Mouse (Mus musculus) erythroblast, embryonic 14.5 days (primary cell): ENCODE results near the gene Arpin. TPM values are rescaled to one million over a fixed set of nuclear protein-coding genes. Genes with fewer than 3 reads are reported as not detected.

Experiments
- H3K27me3 ChIP-seq: 2 replicates; pipeline ENCODE4 v1.6.1; 2012; ENCODE audit warnings: inconsistent platforms; ENCODE audit not compliant: control insufficient read depth
- H3K36me3 ChIP-seq: 2 replicates; pipeline ENCODE4 v1.6.1; 2012; ENCODE audit warnings: mild to moderate bottlenecking, inconsistent platforms; ENCODE audit not compliant: control insufficient read depth
- H3K4me1 ChIP-seq: 2 replicates; pipeline ENCODE4 v1.6.1; 2012; ENCODE audit warnings: inconsistent platforms; ENCODE audit not compliant: control insufficient read depth
- H3K4me3 ChIP-seq: replicated peaks from 2 replicates; pipeline ENCODE3; 2012; ENCODE audit warnings: moderate library complexity, mild to moderate bottlenecking, inconsistent platforms
- H3K9me3 ChIP-seq: 2 replicates; pipeline ENCODE4 v1.6.1; 2012; ENCODE audit warnings: low read length, inconsistent platforms, mixed read lengths; ENCODE audit not compliant: control insufficient read depth
- GATA1 ChIP-seq: IDR thresholded peaks from 2 replicates; pipeline ENCODE4 v1.6.1; 2012; ENCODE audit warnings: low read length, inconsistent platforms, mixed read lengths
- TAL1 ChIP-seq: IDR thresholded peaks from 3 replicates; pipeline ENCODE4 v1.6.1; 2012; ENCODE audit warnings: low read length, inconsistent platforms, mixed read lengths
- polyA plus RNA-seq: library from polyadenylated mRNA; stranded (reverse); fragments of >175 nt; gene quantifications from 2 replicates; pipeline ENCODE4 v1.2.3, GENCODE M21; 2012

Arpin gene
- polyA plus RNA-seq, result not detected in 2 replicates

- Histone ChIP-seq H3K4me3 (peak within 1 kb of the TSS; percentile 37), H3K27me3 (peaks cover 32% of the 10 kb centered on the region), H3K9me3 (no peaks in the 10 kb centered on the region), H3K4me1 (no peaks in the 10 kb centered on the region), H3K36me3 (no peaks in the 10 kb centered on the region)
- TF ChIP-seq GATA1 (no peak), TAL1 (no peak)
These were observed at the start of gene Arpin for GRCm38 (mm10) chr7:79934862-79935510. Gene Arpin, minus strand, starts transcription at chr7:79935359.

DNA sequence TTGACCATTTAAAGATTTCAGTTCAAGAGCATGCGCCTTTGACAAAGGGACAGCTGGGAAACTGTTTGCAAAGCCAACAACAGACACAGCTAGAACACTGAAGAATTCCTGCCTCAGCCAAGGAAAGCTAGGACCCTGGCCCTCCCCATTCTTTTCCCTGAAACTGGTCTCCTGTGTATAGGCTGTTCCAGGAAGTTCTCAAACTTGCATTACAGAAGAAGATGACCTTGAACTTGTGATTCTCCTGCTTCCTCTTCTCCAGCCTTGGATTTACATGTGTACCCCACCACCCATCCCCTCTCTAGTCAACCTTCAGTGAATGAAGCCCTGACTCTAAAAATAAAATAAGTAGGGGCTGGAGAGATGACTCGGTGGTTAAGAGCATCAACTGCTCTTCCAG lies 40.2 kb upstream of the Arpin start:
- no peaks in the 10 kb centered on the region for H3K27me3 ChIP-seq
- H3K4me3 ChIP-seq, result no peak overlapping the region
- no peak for TF ChIP-seq TAL1
- TF ChIP-seq GATA1, result no peak
- H3K9me3 ChIP-seq, result no peaks in the 10 kb centered on the region
- H3K4me1 ChIP-seq, result no peaks in the 10 kb centered on the region
- H3K36me3 ChIP-seq, result no peaks in the 10 kb centered on the region

DNA sequence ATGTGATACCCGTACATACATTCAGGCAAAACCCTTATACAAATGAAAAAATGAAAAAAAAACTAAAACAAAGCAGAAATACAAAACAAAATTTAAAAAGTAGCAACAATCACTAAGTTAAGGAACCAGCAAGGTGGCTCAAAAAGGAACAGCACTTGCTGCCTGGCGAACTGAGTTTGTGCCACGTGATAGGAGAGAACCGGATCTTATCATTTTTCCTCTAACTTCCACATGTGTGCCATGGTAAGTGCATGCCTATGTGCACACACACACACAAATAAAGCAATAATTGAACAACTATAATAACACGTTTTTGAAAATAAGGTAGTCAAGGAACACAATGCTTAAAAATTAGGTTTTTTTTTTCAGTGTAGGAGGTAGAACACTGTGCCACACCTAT lies 37.0 kb upstream of the Arpin start:
- H3K36me3 ChIP-seq, result no peaks in the 10 kb centered on the region
- H3K4me3 ChIP-seq, result no peak overlapping the region
- H3K9me3 ChIP-seq, result no peaks in the 10 kb centered on the region
- no peaks in the 10 kb centered on the region for H3K4me1 ChIP-seq
- no peaks in the 10 kb centered on the region for H3K27me3 ChIP-seq
- TF ChIP-seq GATA1, result no peak
- TF ChIP-seq TAL1, result no peak

DNA sequence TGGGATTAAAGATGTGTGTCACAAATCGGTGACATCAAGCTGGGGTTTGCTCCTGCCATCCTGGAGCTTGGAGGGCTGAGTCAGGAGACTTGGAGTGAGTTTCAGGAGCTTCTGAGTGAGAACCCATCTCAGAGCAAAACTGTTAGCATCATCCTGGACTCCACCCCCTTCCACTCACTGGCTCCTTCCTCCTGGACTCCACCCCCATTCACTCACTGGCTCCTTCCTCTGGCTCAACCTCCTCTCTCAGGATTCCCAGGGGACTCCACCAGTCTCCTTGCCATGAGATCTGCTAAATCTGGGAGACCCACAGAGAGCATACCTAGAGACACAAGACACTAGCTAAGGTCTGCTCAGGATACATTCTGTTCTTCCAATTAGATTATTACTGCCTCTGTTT lies 35.2 kb upstream of the Arpin start:
- Histone ChIP-seq H3K9me3 (no peaks in the 10 kb centered on the region), H3K4me1 (no peaks in the 10 kb centered on the region), H3K27me3 (no peaks in the 10 kb centered on the region), H3K4me3 (no peak overlapping the region), H3K36me3 (no peaks in the 10 kb centered on the region)
- TF ChIP-seq TAL1 (no peak), GATA1 (no peak)

GRCm38 (mm10) chr7:79968326-79968725 lies 33.2 kb upstream of the Arpin start:
- Histone ChIP-seq H3K4me1 (no peaks in the 10 kb centered on the region), H3K36me3 (no peaks in the 10 kb centered on the region), H3K4me3 (no peak overlapping the region), H3K27me3 (no peaks in the 10 kb centered on the region), H3K9me3 (no peaks in the 10 kb centered on the region)
- TF ChIP-seq TAL1 (no peak), GATA1 (no peak)

- no peaks in the 10 kb centered on the region for H3K27me3 ChIP-seq
- no peaks in the 10 kb centered on the region for H3K9me3 ChIP-seq
- TF ChIP-seq GATA1 (no peak), TAL1 (no peak)
- H3K36me3 ChIP-seq, result no peaks in the 10 kb centered on the region
- H3K4me3 ChIP-seq, result no peak overlapping the region
- H3K4me1 ChIP-seq, result no peaks in the 10 kb centered on the region
These were observed 26.4 kb upstream of the Arpin start for GRCm38 (mm10) chr7:79961600-79961999.

DNA sequence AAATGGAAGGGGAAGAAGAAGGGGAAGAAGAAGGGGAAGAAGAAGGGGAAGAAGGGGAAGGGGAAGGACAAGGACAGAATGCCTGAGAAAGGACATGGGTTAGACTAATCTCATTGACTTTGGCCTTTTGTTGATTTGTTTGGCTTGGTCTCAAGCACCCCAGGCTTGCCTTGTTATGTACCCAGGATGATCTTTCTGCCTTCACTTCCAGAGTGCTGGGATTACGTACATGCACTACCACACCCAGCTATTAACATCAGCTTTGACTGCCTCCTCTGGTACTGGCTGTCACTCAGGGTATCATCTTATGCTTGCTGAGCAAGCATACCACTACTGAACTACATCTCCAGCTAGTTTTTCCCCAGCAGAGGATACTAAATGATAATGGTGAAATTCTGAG lies 21.0 kb upstream of the Arpin start:
- TF ChIP-seq GATA1, result no peak
- no peak for TF ChIP-seq TAL1
- H3K27me3 ChIP-seq, result no peaks in the 10 kb centered on the region

GRCm38 (mm10) chr7:79954890-79955289 lies 19.7 kb upstream of the Arpin start:
- no peak overlapping the region for H3K4me3 ChIP-seq
- no peaks in the 10 kb centered on the region for H3K27me3 ChIP-seq
- no peaks in the 10 kb centered on the region for H3K4me1 ChIP-seq
- TF ChIP-seq GATA1, result no peak
- TF ChIP-seq TAL1, result no peak; the same call in 2 of the 3 replicates
- H3K36me3 ChIP-seq, result no peaks in the 10 kb centered on the region
- no peaks in the 10 kb centered on the region for H3K9me3 ChIP-seq

More for the DNA sequence above, 21.0 kb upstream of the Arpin start:
- H3K36me3 ChIP-seq, result no peaks in the 10 kb centered on the region
- no peak overlapping the region for H3K4me3 ChIP-seq
- H3K9me3 ChIP-seq, result no peaks in the 10 kb centered on the region
- no peaks in the 10 kb centered on the region for H3K4me1 ChIP-seq

DNA sequence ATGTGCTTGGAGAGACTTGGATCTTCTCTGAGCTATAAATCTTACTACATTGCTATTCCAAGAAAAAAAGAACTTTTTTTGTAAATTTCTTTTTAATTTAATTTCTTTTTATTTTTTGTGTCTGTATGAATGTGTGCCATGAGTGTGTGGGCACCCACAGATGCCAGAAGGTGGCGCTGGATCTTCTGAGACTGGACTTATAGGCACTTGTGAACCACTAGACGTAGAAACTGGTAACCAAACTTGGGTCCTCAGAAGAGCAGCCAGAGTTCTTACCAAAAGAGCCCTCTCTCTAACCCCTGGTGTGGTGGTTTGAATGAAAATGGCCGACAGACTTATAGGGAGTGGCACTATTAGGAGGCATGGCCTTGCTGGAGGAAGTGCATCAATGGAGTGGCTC lies 15.9 kb upstream of the Arpin start:
- no peak overlapping the region for H3K4me3 ChIP-seq
- no peak for TF ChIP-seq GATA1
- TF ChIP-seq TAL1, result no peak
- H3K27me3 ChIP-seq, result no peaks in the 10 kb centered on the region
- H3K9me3 ChIP-seq, result no peaks in the 10 kb centered on the region
- H3K4me1 ChIP-seq, result no peaks in the 10 kb centered on the region
- H3K36me3 ChIP-seq, result no peaks in the 10 kb centered on the region

GRCm38 (mm10) chr7:79950236-79950635 lies 15.1 kb upstream of the Arpin start:
- Histone ChIP-seq H3K36me3 (no peaks in the 10 kb centered on the region), H3K9me3 (no peaks in the 10 kb centered on the region), H3K4me3 (no peak overlapping the region), H3K4me1 (no peaks in the 10 kb centered on the region), H3K27me3 (no peaks in the 10 kb centered on the region)
- TF ChIP-seq TAL1 (no peak), GATA1 (no peak)
